Mouse (Mus musculus): ENCODE results near the gene Uqcr10.

DNA sequence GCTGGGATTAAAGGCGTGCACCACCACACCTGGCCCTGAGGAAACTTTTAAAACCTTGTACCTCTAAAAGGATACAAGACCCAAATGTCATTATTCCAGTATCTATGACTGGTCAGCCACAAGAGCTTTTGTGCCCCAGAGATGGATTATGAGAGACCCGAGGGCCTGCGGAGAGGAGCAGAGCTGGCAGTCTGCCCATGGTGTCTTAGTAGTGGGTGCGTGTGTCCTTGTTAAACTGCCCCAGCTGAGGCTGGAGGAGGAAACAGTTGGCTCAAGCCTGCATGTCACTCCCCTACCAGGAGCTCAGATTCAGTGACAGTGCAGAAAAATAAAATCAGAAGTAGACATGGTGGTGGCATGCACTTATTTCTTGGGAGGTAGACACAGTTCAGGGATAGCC lies 19.1 kb downstream of the Uqcr10 start:
- TF ChIP-seq EP300 (IDR thresholded peaks at IDR 0.05; ENCODE audit: low read depth) (no peak), CTCF (IDR thresholded peaks at IDR 0.05; ENCODE audit: low read depth) (no peak)
